Mouse (Mus musculus): Measurements from ENCODE around the gene Mdn1.

Mdn1 gene

DNA sequence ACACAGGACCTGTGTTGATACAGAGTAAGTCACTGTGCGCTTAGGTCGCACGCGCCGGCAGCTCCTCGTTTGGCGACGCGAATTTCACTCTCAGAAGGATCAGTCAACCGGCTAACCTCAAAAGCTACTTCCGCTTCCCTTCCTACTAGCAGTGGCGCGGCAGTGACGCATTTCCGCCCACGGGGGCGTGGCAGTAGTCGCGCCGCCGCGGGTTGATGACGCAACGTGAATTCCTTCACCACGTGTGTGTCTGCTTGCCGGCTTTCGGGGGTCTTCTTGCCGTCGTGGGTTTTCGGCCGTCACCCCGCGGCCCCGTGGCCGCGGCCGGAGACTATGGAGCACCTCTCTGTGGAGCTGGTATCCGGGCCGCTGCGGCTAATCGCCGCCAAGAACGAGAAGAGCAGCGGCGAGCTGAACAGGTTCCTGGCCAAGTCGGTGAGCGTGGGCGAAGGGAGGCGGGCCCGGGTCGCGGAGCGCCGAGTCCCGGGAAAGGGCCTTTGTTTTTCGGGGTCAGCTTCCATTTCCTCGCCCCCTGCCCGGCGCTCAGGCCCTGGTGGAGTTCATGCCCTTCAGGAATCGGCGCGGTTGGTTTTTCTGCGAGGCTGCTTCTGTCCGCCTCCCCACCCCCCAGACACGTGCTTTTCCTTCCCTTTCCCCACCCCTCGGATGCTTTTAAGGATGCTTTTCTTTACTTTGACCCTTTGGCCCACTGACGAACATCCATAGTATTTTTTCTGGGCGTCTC lies at the start of gene Mdn1:
Gene Mdn1, plus strand, starts transcription at position 202 of the 745 bp plus-strand sequence.
- peak; percentile 91 to 96 for DNase-seq (ENCODE audit: low read depth in 2 of 2, low spot score in 2 of 2)

- DNase-seq (ENCODE audit: low read depth in 2 of 2, low spot score in 2 of 2), result peak; percentile 99 to 100
These were observed 41.7 kb upstream of the Mdn1 start, which contains the start of gene Casp8ap2 for GRCm38 (mm10) chr4:32615034-32615881. Gene Casp8ap2 (plus strand): TSS chr4:32615451.

- DNase-seq (ENCODE audit: low read depth in 2 of 2, low spot score in 2 of 2), result no peak
These were observed 35.3 kb upstream of the Mdn1 start for GRCm38 (mm10) chr4:32621637-32622036.

DNA sequence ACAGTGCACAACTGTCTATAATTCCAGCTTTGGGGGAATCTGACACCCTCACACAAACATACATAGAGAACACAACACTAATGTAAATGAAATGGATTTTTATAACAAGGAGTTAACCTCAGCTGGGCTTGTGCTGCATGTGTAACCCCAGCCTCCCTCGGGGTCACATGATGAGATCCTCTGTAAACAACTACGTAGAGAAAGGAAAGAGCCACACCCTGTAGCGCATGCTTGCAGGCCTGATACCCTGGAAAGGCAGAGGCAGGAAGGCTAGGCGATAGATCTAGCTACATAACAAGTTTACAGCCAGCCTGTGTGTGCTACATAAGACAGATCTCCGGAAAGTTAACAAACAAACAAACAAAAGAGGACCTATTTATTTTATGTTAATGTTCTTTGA lies 5.2 kb upstream of the Mdn1 start:
- DNase-seq (ENCODE audit: low read depth in 2 of 2, low spot score in 2 of 2), result no peak

- DNase-seq (ENCODE audit: low read depth in 2 of 2, low spot score in 2 of 2), result no peak
These were observed 594 bp upstream of the Mdn1 start for GRCm38 (mm10) chr4:32656146-32656904.

GRCm38 (mm10) chr4:32665843-32666242 lies 8.9 kb downstream of the Mdn1 start:
- DNase-seq (ENCODE audit: low read depth in 2 of 2, low spot score in 2 of 2), result no peak

- no peak for DNase-seq (ENCODE audit: low read depth in 2 of 2, low spot score in 2 of 2)
These were observed 11.4 kb downstream of the Mdn1 start for GRCm38 (mm10) chr4:32668291-32668690.

DNA sequence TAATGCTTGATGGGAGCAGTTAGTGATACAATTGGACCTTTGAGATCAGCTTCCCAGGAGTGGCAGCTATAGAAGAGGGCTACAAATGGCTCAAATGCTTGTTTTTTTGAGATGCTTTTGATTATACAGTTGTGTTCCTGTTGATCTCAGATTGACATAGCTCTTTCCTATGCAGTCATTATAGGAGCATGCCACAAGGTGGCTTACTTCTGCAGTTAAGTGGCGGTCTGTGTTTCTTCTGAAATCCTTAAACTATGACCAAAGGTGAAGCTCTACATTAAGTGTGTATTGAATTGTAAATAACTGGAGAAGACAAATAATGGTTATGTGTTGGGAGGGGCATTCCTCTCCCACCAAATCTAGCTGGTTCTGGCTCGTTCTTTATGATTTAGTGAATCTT lies 12.9 kb downstream of the Mdn1 start:
- no peak for DNase-seq (ENCODE audit: low read depth in 2 of 2, low spot score in 2 of 2)

DNA sequence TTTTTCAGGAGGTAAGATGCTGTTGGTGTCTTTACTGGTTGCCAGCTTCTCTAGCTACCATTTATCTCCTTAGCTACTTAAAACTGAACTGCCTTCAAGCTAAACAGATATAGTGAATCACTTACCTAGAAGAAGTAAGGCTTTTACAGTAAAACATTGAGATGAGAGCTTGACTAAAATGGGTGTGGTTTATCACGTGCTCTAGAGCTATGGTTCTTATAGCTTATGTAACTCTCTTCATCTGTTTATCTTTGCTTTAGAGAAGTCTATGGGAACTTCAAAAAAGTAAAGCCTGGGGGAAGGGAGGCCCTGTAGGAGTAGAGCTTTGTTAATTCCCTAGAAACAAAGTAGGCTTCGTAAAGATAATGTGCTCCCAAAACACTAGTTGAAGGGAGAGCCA lies 17.1 kb downstream of the Mdn1 start:
- DNase-seq (ENCODE audit: low read depth in 2 of 2, low spot score in 2 of 2), result no peak

- no peak for DNase-seq (ENCODE audit: low read depth in 2 of 2, low spot score in 2 of 2)
These were observed 20.6 kb downstream of the Mdn1 start for GRCm38 (mm10) chr4:32677471-32677870.

- DNase-seq (ENCODE audit: low read depth in 2 of 2, low spot score in 2 of 2), result no peak
These were observed 23.9 kb downstream of the Mdn1 start for GRCm38 (mm10) chr4:32680843-32681242.

- no peak for DNase-seq (ENCODE audit: low read depth in 2 of 2, low spot score in 2 of 2)
These were observed 25.6 kb downstream of the Mdn1 start for GRCm38 (mm10) chr4:32682471-32682870.

DNA sequence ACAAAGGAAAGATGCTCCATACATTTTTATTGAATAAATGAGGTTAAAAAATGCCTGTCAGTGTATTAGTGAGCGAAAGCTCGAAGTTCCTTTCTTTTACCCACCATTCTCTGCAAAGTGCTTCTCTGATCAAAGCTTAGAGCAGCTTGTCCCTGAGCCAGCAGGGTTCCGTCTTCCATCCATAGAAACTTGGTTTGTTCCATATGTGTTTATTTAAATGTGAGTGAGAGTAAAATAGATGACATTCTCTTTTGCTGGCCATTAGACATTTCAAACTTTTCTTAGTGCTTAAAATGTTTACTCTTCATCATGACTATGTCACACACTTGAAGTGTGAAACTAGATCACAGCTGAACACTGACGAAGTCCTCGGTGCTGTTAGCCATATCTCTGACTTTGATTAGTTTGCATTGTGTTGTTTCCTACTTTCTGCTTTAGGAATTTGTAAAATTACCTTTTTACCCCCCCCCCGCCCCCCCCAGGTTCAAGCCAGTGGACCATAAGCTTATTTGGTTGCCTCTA lies 26.2 kb downstream of the Mdn1 start:
- DNase-seq (ENCODE audit: low read depth in 2 of 2, low spot score in 2 of 2), result no peak

DNA sequence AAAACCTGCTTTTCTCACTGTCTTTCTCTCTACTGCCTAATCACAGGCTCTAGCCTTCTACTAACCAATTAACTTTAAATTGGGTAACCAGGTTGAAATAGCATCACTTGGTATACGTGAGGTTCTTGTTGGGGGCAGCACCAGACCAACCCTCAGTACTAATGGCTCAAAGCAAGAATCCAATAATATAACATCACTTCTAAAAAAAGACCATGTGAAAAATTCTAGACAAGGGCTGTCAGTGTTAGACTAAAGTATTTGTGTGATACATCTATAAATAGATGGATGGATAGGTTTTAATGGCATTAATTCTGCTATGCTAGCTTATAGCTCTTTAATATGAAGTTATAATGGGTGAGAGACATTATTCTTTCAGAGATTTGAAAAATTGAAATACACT lies 60.8 kb downstream of the Mdn1 start:
- DNase-seq (ENCODE audit: low read depth in 2 of 2, low spot score in 2 of 2), result no peak

DNA sequence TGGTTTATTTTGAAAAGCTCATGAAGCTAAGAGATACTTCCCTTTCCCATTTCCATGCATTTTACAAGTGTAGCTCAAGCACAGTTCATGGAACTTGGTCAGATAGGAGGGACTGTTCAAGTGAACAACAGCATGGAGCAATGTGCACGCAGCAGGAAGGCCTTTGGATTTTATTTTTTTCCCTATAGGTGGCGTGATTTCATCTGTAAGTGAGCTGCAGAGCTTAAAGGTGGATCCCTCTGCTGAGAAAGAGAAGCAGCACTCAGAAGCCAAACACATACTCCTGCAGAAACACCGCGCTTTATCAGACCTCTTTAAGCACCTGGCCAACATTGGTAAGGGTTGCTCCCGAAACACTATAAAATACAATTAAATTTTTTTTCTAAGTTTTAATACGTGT lies 88.5 kb downstream of the Mdn1 start:
- DNase-seq (ENCODE audit: low read depth in 2 of 2, low spot score in 2 of 2), result no peak

GRCm38 (mm10) chr4:32748396-32748795 lies 91.5 kb downstream of the Mdn1 start:
- no peak for DNase-seq (ENCODE audit: low read depth in 2 of 2, low spot score in 2 of 2)

DNA sequence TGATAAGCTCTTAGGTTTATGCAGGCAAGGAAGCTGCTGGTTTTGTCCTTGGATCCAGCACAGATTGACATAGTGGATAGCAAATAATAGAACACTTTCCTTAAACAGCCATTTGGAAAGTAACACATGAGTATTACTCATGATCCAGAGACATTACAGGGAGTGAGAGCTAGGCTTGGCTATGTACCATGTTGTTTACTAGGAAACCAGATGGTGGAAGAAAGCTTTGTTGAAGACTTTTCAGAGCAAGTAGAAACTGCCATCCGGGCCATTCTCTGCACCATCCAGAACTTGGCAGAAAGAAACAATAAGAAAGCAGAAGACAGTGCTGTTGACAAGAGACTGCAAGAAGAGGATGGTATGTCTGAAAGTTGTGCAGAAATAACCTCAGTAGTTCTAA lies 93.8 kb downstream of the Mdn1 start:
- no peak for DNase-seq (ENCODE audit: low read depth in 2 of 2, low spot score in 2 of 2)

DNA sequence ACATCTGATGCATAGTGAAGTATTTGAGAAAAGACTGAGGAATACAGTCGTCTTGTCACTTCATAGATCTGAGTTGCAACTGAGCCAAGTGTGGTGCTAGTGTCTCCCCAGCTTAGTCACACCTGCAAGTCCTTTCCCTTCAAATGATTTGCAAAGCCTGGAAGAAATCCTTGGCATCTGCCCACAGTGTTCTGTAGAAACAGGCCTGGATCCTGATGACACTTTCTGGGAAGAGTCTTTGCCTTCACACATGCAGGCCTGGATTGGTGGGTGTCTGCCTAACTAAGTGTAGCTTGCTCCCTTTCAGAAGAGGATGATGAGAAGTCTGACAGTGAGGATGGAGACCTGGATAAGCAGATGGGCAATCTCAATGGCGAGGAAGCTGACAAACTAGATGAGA lies 100.5 kb downstream of the Mdn1 start:
- no peak for DNase-seq (ENCODE audit: low read depth in 2 of 2, low spot score in 2 of 2)

GRCm38 (mm10) chr4:32767471-32767870 lies 110.6 kb downstream of the Mdn1 start:
- DNase-seq (ENCODE audit: low read depth in 2 of 2, low spot score in 2 of 2), result no peak

DNA sequence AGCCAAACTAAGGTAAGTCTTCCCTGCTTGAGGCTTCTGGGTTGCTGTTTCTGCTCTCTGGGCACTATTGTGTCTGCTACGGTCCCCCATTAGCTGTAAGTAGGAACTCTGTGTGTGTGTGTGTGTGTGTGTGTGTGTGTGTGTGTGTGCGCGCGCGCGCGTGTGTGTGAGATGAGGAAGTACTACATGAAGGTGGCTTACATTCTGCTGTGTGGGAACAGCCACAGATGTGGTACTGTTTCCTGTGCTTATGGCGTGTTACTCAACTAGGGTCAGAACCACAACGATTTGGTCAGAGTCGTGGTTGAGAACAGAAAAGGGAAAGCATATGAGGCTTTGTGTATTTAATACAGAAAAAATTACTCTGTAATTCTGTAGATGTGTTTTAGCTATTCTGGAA lies 111.1 kb downstream of the Mdn1 start:
- DNase-seq (ENCODE audit: low read depth in 2 of 2, low spot score in 2 of 2), result peak; percentile 47 to 59

DNA sequence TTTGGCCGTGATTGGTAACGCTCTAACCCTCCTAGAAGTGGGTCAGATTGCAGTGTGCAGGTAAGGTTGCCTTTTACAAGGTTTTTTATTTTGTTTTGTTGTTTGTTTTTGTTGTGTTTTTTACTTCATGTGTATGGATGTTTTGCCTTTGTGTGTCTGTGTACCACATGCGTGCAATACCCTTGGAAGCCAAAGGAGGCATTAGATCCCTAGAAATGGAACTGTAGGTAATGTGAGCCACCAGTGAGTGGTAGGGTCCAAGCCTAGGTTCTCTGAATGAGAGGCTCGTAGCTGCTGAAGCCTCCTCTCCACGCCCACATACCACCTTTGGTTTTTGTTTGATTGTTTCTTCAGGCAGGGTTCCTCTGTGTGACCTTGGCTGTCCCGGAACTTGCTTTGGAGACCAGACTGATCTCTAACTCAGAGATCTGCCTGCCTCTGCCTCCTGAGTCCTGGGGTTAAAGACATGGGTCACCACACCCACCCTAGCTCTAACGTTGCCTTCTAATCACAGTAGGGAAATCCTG lies 113.4 kb downstream of the Mdn1 start:
- no peak for DNase-seq (ENCODE audit: low read depth in 2 of 2, low spot score in 2 of 2)

All from CD8-positive naive resting alpha-beta T cell, adult 2 months (primary cell).